Mouse (Mus musculus) ES-Bruce4 (cell line): ENCODE data around the gene Fam196b.

ENCODE experiments used
- CTCF ChIP-seq: IDR thresholded peaks from one replicate; pipeline ENCODE4 v1.8.1; 2011; ENCODE audit warnings: low read depth, low read length
- POLR2A ChIP-seq: IDR thresholded peaks from one replicate; pipeline ENCODE4 v1.8.1; 2011; ENCODE audit warnings: low read length; ENCODE audit not compliant: insufficient read depth

DNA sequence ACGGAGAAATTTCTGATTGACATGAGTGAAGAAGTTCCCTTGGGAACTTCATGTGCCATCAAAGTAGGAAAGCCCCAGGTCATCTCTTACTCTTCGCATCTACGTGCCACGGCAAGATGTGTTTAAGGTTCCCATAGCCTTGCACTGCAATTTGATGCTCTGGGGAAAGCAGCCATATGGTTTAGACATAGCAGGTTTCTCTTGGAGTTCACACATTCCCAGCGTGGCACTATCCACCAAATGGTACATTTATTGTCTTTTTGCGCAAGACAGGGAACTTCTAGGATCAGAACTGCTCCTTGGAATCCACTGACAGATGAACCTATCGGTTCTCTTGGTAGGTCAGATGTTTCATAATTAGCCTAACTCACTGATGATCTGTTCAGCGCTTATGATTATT, 86.7 kb downstream of the Fam196b start:
- TF ChIP-seq CTCF (no peak), POLR2A (no peak)
